ENCODE assay signal across 11 mouse cellular contexts in the genomic region with DNA sequence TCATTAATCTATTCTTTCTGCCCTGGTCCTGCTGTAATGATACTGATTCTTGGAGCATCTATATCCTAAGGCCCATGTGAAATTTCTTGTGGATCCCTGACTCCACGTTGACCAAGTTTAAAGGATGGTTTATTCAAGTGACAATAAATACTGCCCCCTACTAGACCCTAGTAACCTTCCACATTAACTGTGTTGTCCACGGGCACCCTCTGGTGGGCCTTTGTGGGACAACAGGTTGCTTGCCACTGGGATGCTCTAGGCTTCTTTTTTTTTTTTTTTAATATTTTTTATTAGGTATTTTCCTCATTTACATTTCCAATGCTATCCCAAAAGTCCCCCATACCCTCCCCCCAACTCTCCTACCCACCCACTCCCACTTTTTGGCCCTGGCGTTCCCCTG. TPM values are rescaled to one million over a fixed set of nuclear protein-coding genes. Genes with fewer than 3 reads are reported as not detected.
A peak's percentile ranks its signal among the peaks of the same experiment; 100 is the strongest.
DNase-seq lines count a peak whose midpoint lies in the region; TF ChIP-seq lines count a peak whose summit lies in the region.
"Not testable (repeated sequence)": the region's sequence is repeated elsewhere in the genome, so short reads cannot be mapped to it uniquely, and the experiment has no call there.
"Had no signal": no experiment of that assay in that cellular context is flagged by ENCODE, and none has a peak within 500 bp of the region (broad histone marks: within the 10 kb centered on the region; RNA-seq: fewer than 3 reads in every experiment).

No protein-coding gene starts in this region.

- not testable (repeated sequence) for H3K4me3 ChIP-seq in spleen, adult 2 months (ENCODE audit: extremely low read depth, insufficient read depth, insufficient read length)

- not testable (repeated sequence) for H3K27me3 ChIP-seq in spleen, adult 2 months (ENCODE audit: control insufficient read depth, insufficient read depth, low read length)

- WGBS in spleen, adult 2 months: 27% methylated on average over 3 of the region's 3 CpGs

- not testable (repeated sequence) for H3K36me3 ChIP-seq in spleen, adult 2 months (ENCODE audit: control insufficient read depth, insufficient read depth, low read length)

- intact Hi-C loops in left cerebral cortex, postnatal 4 days (cut with DNase I): loop anchor here (5.0 to 10.0 kb wide), 2 partner anchors 135 to 157 kb away; no protein-coding TSS in a partner anchor

- H3K27ac ChIP-seq in spleen, adult 2 months (ENCODE audit: insufficient read depth, low read length): not testable (repeated sequence)

- not testable (repeated sequence) for TF ChIP-seq POLR2A in spleen, adult 2 months (IDR thresholded peaks at IDR 0.05; ENCODE audit: low read depth, low read length)

- peak; percentile 41; the same call in 1 of the 2 replicates for TF ChIP-seq CTCF in spleen, adult 2 months (IDR thresholded peaks at IDR 0.05; ENCODE audit: extremely low read depth, insufficient read depth, insufficient read length, insufficient replicate concordance)

- peak; percentile 70 to 74 for DNase-seq in B cell, adult 2 months
- DNase-seq in adrenal gland, postnatal 36 days: peak; percentile 69 to 78
- peak; percentile 74 for DNase-seq in embryo, embryonic 10.5 days (ENCODE audit: low spot score)
- DNase-seq in gastrocnemius, postnatal 4 days (ENCODE audit: low spot score in 2 of 2): peak; percentile 65 to 76
- DNase-seq in kidney, adult 11 months: peak; percentile 20
- DNase-seq in left cerebral cortex, postnatal 4 days: peak; percentile 83
- DNase-seq in mesoderm, embryonic 11.5 days (ENCODE audit: low read depth, low spot score): peak; percentile 68
- DNase-seq in spleen, adult 2 months (ENCODE audit: low read depth in 1 of 2, low spot score in 2 of 2): peak in 1 of 2 experiments; percentile 39

- not testable (repeated sequence) for H3K4me1 ChIP-seq in spleen, adult 2 months (ENCODE audit: control insufficient read depth, insufficient read depth, insufficient read length)

RNA-seq across cellular contexts. Expression of gene Orm1, which starts 24.8 kb away (rescaled TPM):
- total RNA-seq in adrenal gland, postnatal 36 days (2021): 10 to 100 TPM; 38.6 to 61.1 TPM
- total RNA-seq in gastrocnemius, postnatal 4 days (2021): 1 to 10 TPM; 1.9 to 4.2 TPM
- not detected for total RNA-seq in left cerebral cortex, postnatal 4 days (2021)
- 0.43 and 0.53 TPM in 2 replicates for polyA plus RNA-seq in spleen, adult 2 months (2012; rRNA removed)
- polyA plus RNA-seq: embryonic facial prominence, embryonic 13.5 days; heart, embryonic 12.5 days; stomach, embryonic 14.5 days had no signal

RNA-seq across cellular contexts. Expression of gene Orm3, which starts 36.4 kb away (rescaled TPM):
- 10 to 100 TPM in 1 of 2 experiments, 1 to 10 TPM in 1; 5.4 to 10.7 TPM for total RNA-seq in adrenal gland, postnatal 36 days (2021)
- not detected for total RNA-seq in gastrocnemius, postnatal 4 days (2021)
- not detected for total RNA-seq in left cerebral cortex, postnatal 4 days (2021)
- polyA plus RNA-seq in spleen, adult 2 months (2012; rRNA removed): not detected in 2 replicates
- polyA plus RNA-seq: embryonic facial prominence, embryonic 13.5 days; heart, embryonic 12.5 days; stomach, embryonic 14.5 days had no signal

RNA-seq across cellular contexts. Expression of gene Orm2, which starts 42.7 kb away (rescaled TPM):
- 1 to 10 TPM; 3.9 to 7.8 TPM for total RNA-seq in adrenal gland, postnatal 36 days (2021)
- total RNA-seq in gastrocnemius, postnatal 4 days (2021): not detected
- not detected for total RNA-seq in left cerebral cortex, postnatal 4 days (2021)
- polyA plus RNA-seq in spleen, adult 2 months (2012; rRNA removed): not detected in 2 replicates
- polyA plus RNA-seq: embryonic facial prominence, embryonic 13.5 days; heart, embryonic 12.5 days; stomach, embryonic 14.5 days had no signal

Comparison
In these comparisons a context has a peak if more than half of its experiments do, and no peak if none do; other contexts are left out.
1. RNA of gene Orm1, which starts 24.8 kb away (total RNA-seq): 38.6 to 61.1 TPM in adrenal gland, postnatal 36 days; 1.9 to 4.2 TPM in gastrocnemius, postnatal 4 days and not detected in left cerebral cortex, postnatal 4 days; every median in the first group is over 4 times any median in the second.
2. RNA of gene Orm3, which starts 36.4 kb away (total RNA-seq): 5.4 to 10.7 TPM in adrenal gland, postnatal 36 days; not detected in gastrocnemius, postnatal 4 days and not detected in left cerebral cortex, postnatal 4 days; every median in the first group is over 4 times any median in the second.
3. RNA of gene Orm2, which starts 42.7 kb away (total RNA-seq): 3.9 to 7.8 TPM in adrenal gland, postnatal 36 days; not detected in gastrocnemius, postnatal 4 days and not detected in left cerebral cortex, postnatal 4 days; every median in the first group is over 4 times any median in the second.